Mouse (Mus musculus) limb, embryonic 12.5 days (tissue): ENCODE data around the gene Dhdh. TPM values are rescaled to one million over a fixed set of nuclear protein-coding genes. Genes with fewer than 3 reads are reported as not detected.

Experiments
- ATAC-seq: fragments of 200-750 bp; cut with Nextera tagmentation; 2 replicates; pipeline ENCODE4 v1.8.0; 2017; ENCODE audit warnings: low read depth, moderate TSS enrichment; ENCODE audit not compliant: insufficient number of reproducible peaks, insufficient read depth, low FRiP score, low TSS enrichment
- H3K27ac ChIP-seq: fragments of 300-500 bp; sonication (generic); 2 replicates; pipeline ENCODE4 v1.5.1; 2016; ENCODE audit warnings: mild to moderate bottlenecking, moderate library complexity
- H3K27me3 ChIP-seq: fragments of 300-500 bp; sonication (generic); 2 replicates; pipeline ENCODE4 v1.6.1; 2016; ENCODE audit warnings: mild to moderate bottlenecking, moderate library complexity
- H3K36me3 ChIP-seq: fragments of 300-500 bp; sonication (generic); 2 replicates; pipeline ENCODE4 v1.6.1; 2016; ENCODE audit warnings: mild to moderate bottlenecking, moderate library complexity
- H3K4me1 ChIP-seq: fragments of 300-500 bp; sonication (generic); replicated peaks from 2 replicates; pipeline ENCODE4 v1.6.1; 2016
- H3K4me2 ChIP-seq: fragments of 300-500 bp; sonication (generic); 2 replicates; pipeline ENCODE4 v1.6.1; 2016; ENCODE audit warnings: mild to moderate bottlenecking, moderate library complexity
- H3K4me3 ChIP-seq: fragments of 300-500 bp; sonication (generic); replicated peaks from 2 replicates; pipeline ENCODE4 v1.5.1; 2016; ENCODE audit warnings: mild to moderate bottlenecking
- H3K9ac ChIP-seq: fragments of 300-500 bp; sonication (generic); replicated peaks from 2 replicates; pipeline ENCODE4 v1.6.1; 2016; ENCODE audit warnings: mild to moderate bottlenecking, moderate library complexity
- H3K9me3 ChIP-seq: fragments of 300-500 bp; sonication (generic); 2 replicates; pipeline ENCODE4 v1.6.1; 2016; ENCODE audit warnings: mild to moderate bottlenecking, moderate library complexity
- WGBS: fragments of 180-500 bp; shearing (Covaris S2); methylation state at CpG from one replicate; pipeline ENCODE4 v1.1.7; 2016; 5-methylcytosine and 5-hydroxymethylcytosine counted together
- polyA plus RNA-seq: library from polyadenylated mRNA; unstranded; fragments of >200 nt; fragmentation: Nextera tagmentation; extraction: Ambion mirVana; gene quantifications from 2 replicates; pipeline ENCODE4 v1.2.1, GENCODE M21; 2016

Gene Dhdh
- polyA plus RNA-seq, 1 experiment from 2014 or later = 3.2 TPM

DNA sequence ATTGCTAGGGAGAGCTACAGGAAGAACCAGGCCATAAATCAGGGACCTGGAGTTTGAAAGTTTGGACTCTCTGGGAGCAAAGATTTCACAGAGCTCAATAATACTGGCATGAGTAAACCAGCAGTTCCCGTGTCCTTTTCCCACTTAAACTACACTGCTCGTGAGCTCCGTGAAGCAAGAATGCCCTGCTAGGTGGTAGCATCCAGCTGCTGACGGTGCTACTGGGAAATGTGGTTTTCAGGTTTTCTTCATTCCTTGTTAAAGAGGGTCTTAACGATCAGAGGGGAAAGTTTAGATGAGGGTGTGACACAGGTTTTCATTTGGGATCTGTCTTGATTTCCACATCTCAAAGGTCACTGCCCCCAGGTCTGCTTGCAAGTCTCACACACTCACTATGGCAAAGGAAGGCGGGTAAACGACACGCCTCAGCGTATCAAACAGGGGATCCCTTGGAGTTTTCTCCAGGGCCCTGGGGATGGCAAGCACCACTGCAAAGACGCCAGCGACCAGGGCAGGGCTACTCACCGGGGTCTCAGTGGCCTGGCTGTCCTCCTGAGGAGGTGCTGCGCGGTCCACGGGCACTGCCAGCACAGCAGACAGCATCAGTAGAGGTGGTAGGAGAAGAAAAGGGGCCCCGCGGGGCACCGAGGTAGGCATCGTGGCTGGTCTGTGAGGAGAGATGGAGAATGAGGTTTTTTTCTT lies 20.7 kb upstream of the Dhdh start:
- Histone ChIP-seq H3K9ac (peak overlapping the region; percentile 84), H3K27ac (peak overlapping the region; percentile 92; the same call in 1 of the 2 replicates), H3K27me3 (no peaks in the 10 kb centered on the region), H3K4me1 (peaks cover 17% of the 10 kb centered on the region), H3K9me3 (no peaks in the 10 kb centered on the region), H3K4me3 (peak overlapping the region; percentile 72), H3K4me2 (peak overlapping the region; percentile 99), H3K36me3 (peaks cover 38% of the 10 kb centered on the region)
- 33% methylated on average over 19 of the region's 19 CpGs for WGBS
- peak; percentile 17; the same call in 1 of the 2 replicates for ATAC-seq

DNA sequence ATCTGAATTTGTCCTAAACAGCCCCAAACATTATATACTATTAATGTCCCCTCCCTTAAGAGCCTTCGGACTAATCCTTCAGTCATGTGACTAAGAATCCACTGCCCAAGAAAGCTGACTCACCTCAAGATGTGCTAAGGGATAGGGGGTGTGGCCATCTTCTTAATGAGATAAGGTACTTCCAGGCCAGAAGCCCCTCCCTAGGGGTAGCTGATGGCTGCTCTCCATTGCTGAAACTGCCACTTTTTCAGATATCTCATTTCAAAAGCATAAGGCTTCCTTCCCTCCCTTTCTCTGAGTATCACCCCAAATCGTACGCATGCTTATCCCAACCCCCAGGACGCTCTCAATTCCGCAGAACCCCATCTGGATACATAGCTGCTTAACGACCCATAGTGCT lies 20.0 kb upstream of the Dhdh start:
- Histone ChIP-seq H3K4me1 (peaks cover 17% of the 10 kb centered on the region), H3K9ac (peak overlapping the region; percentile 84; the same call in 1 of the 2 replicates), H3K4me3 (peak overlapping the region; percentile 72), H3K9me3 (no peaks in the 10 kb centered on the region), H3K27me3 (no peaks in the 10 kb centered on the region), H3K4me2 (peak overlapping the region; percentile 99), H3K36me3 (peaks cover 45% of the 10 kb centered on the region), H3K27ac (no peak overlapping the region)
- 80% methylated on average over 6 of the region's 6 CpGs for WGBS
- ATAC-seq = no peak

DNA sequence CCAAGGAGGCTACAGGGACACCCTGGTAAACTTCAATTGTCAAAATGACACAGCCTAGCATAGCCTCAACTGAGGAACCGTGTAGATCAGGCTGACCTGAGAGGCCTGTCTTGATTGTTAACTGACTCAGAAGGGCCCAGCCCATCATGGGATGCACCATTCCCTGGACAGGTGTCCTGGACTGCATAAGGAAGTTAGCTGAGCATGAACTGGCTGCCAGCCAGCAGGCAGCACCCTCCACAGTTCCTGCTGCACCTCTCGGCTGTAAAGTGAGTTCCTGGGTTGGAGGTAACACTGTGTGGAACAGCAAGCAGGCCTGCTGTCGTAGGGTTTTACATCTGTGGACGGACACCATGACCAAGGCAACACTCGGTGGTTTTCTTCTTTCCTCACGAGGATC lies 19.0 kb upstream of the Dhdh start:
- Histone ChIP-seq H3K36me3 (peaks cover 55% of the 10 kb centered on the region), H3K27ac (no peak overlapping the region), H3K9me3 (no peaks in the 10 kb centered on the region), H3K27me3 (no peaks in the 10 kb centered on the region), H3K4me3 (no peak overlapping the region), H3K9ac (no peak overlapping the region), H3K4me2 (no peak overlapping the region), H3K4me1 (peaks cover 17% of the 10 kb centered on the region)
- WGBS = 86% methylated on average over 6 of the region's 6 CpGs
- no peak for ATAC-seq

DNA sequence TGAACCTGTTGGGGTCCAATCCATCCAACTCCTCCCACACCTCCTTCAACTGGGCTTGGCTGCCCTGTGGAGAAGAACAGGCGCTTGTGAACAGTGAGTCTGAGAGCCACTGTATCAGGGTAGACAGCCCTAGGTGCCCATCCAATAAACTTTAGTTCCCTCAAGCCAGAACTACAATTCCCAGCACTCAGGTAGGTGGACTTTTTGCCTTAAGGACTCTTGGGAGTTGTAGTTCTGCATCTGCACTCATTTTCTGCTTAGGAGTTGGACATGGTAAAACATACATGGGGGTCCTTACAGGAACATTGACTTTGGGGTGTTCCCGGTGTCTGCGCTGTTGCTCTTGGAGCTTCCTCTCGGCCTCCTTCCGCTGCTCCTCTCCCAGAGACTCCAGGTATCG lies 9.8 kb upstream of the Dhdh start:
- H3K4me2 ChIP-seq = no peak overlapping the region
- H3K27ac ChIP-seq = no peak overlapping the region
- no peak overlapping the region for H3K4me3 ChIP-seq
- no peaks in the 10 kb centered on the region for H3K4me1 ChIP-seq
- no peak for ATAC-seq
- peaks cover 99% of the 10 kb centered on the region for H3K36me3 ChIP-seq
- H3K9me3 ChIP-seq = no peaks in the 10 kb centered on the region
- H3K9ac ChIP-seq = no peak overlapping the region
- H3K27me3 ChIP-seq = no peaks in the 10 kb centered on the region
- 99% methylated on average over 6 of the region's 6 CpGs for WGBS

DNA sequence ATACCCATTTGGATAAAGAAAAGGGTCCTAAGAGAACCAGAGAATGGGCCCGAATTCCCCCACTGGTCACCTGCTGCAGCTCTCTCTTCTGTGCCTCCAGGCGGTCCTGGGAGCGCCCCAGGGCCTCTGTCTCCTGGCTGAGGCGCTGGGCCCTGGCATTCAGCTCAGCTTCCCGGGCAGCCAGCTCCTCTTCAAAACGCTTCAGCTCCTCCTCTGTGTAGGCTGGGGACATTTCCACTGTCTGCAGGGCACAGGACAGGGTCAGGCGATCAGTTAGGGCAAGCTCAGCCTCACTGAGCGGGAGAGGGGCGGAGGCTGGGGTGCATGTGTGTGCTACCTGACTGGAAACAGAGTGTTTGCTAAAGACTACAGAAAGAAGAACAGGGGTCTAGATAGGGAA lies 5.9 kb upstream of the Dhdh start:
- Histone ChIP-seq H3K36me3 (peaks cover 76% of the 10 kb centered on the region), H3K9ac (no peak overlapping the region), H3K4me3 (no peak overlapping the region), H3K27ac (no peak overlapping the region), H3K4me2 (no peak overlapping the region), H3K4me1 (peaks cover 9% of the 10 kb centered on the region), H3K27me3 (no peaks in the 10 kb centered on the region), H3K9me3 (no peaks in the 10 kb centered on the region)
- 88% methylated on average over 9 of the region's 9 CpGs for WGBS
- no peak for ATAC-seq

DNA sequence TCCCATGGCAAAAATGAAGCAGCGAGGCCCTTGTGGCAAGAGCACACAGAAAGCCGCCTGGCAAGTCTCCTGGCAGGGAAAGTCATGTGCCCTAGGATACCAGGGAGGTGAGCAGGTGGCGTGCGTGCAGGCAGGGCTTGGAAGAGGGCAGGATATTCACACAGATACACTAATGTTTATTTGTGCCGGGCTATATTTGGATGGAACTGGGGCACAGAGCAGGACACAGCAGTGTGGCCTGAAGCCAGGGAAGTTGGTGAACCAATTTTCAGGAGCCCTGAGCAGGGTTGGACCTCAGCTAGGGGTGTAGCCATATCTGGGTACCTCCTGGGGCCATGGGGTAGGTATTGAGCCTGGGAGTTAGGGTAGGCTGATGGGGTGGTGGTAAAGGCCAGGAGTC lies 4.3 kb upstream of the Dhdh start:
- peaks cover 60% of the 10 kb centered on the region for H3K36me3 ChIP-seq

DNA sequence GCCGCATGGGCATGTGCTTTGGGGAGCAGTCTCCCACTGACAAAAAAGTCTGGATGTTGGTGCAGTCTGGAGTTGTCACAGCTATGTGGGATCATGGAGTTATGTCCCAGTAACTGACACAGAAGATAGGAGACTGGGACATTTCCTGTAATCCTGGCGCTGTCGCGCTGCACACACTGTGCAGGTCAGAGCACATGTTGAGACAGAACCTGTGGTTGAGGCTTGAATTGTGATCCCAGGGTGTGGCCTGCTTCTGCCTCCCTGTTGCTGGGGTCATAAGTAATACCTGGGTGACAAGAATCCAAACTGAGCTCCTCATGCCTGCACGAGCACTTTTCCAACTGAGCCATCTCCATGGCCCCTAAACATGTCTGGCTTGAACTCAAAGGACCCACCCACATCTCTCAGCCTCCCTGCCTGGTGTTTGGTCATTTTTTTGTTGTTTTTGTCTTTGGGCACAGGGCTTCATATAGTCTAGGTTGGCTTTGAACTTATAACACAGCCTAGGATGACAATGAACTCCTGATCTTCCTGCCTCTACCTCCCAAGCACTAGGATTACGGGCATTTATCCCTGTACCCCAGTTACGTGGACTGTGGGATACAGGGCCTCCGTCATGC lies 3.7 kb upstream of the Dhdh start:
- 95% methylated on average over 8 of the region's 8 CpGs for WGBS
- H3K9me3 ChIP-seq = no peaks in the 10 kb centered on the region
- no peak overlapping the region for H3K4me3 ChIP-seq
- H3K27me3 ChIP-seq = no peaks in the 10 kb centered on the region
- no peak for ATAC-seq
- H3K4me2 ChIP-seq = no peak overlapping the region
- H3K9ac ChIP-seq = no peak overlapping the region
- peaks cover 54% of the 10 kb centered on the region for H3K36me3 ChIP-seq
- no peak overlapping the region for H3K27ac ChIP-seq
- peaks cover 26% of the 10 kb centered on the region for H3K4me1 ChIP-seq

More for the DNA sequence above, 4.3 kb upstream of the Dhdh start:
- Histone ChIP-seq H3K27ac (no peak overlapping the region), H3K4me1 (peaks cover 20% of the 10 kb centered on the region), H3K27me3 (no peaks in the 10 kb centered on the region), H3K9me3 (no peaks in the 10 kb centered on the region), H3K4me3 (no peak overlapping the region), H3K4me2 (no peak overlapping the region), H3K9ac (no peak overlapping the region)
- ATAC-seq = no peak
- WGBS = 98% methylated on average over 5 of the region's 5 CpGs

DNA sequence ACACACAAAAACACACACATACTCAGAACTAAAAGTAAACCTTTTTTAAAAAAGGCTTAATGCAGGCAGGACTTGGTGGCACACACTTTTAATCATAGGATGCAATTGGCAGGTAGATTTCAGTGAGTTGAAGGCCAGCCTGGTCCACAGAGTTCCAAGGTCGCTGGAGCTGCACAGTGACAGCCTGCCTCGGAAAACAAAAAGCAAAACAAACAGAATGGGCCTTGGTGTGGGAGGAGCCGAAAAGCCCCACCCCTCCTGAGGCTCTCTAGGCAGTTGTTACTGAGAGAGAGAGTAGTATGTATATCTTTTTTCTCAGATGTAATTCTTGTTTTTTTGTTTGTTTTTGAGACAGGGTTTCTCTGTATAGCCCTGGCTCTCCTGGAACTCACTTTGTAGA lies 2.7 kb upstream of the Dhdh start:
- Histone ChIP-seq H3K27ac (0 out of 2 replicates have a peak overlapping the region, but pooled peaks have one; percentile 0), H3K4me1 (peaks cover 27% of the 10 kb centered on the region), H3K9ac (no peak overlapping the region), H3K9me3 (no peaks in the 10 kb centered on the region), H3K4me2 (peak overlapping the region; percentile 6), H3K4me3 (no peak overlapping the region), H3K36me3 (peaks cover 44% of the 10 kb centered on the region), H3K27me3 (no peaks in the 10 kb centered on the region)
- 20% methylated on average over 3 of the region's 3 CpGs for WGBS
- ATAC-seq = no peak

DNA sequence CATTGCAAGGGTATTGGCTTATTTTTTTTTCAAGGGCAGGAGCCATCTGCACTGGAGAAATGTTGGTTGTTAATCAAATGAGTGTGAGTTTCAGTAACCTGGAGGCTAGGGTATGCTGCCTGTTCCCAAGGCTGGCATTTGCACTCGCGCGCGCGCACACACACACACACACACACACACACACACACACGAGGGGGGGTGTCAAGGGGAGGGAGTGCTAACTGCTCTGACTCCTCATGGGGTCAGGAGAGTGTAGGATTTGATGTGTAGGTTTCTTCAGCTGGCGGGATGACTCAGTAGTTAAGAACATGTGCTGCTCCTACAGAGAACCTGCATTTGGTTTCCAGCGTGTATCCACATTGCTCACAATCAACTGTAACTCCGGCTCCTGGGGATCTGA lies 2.2 kb upstream of the Dhdh start:
- Histone ChIP-seq H3K36me3 (peaks cover 40% of the 10 kb centered on the region), H3K9me3 (no peaks in the 10 kb centered on the region), H3K27me3 (no peaks in the 10 kb centered on the region), H3K9ac (no peak overlapping the region), H3K4me2 (peak overlapping the region; percentile 6), H3K4me1 (peaks cover 27% of the 10 kb centered on the region), H3K27ac (0 out of 2 replicates have a peak overlapping the region, but pooled peaks have one; percentile 0), H3K4me3 (no peak overlapping the region)
- 21% methylated on average over 9 of the region's 9 CpGs for WGBS
- ATAC-seq = no peak

DNA sequence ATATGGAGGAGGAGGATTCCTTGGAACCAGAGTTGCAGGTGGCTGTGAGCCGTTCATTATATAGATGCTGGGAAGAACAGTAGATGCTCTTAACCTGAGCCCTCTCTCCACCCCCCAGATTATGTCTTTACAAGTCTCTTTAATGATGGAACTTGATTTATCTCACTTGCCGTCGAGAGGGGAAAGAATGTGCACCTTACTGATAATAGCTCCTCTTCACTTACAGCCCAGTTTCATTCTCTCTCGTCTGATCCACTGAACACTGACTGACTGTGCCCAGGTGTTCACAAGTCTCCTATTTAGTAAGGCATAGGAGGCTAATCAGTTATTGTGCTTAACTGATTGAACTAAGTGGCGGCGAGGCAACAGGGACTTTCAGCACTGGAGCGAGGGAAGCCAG lies 973 bp upstream of the Dhdh start:
- H3K4me1 ChIP-seq = peaks cover 27% of the 10 kb centered on the region
- H3K4me3 ChIP-seq = no peak overlapping the region
- ATAC-seq = no peak
- H3K9ac ChIP-seq = no peak overlapping the region
- peaks cover 27% of the 10 kb centered on the region for H3K36me3 ChIP-seq
- WGBS = 74% methylated on average over 7 of the region's 7 CpGs
- H3K27me3 ChIP-seq = no peaks in the 10 kb centered on the region
- H3K27ac ChIP-seq = no peak overlapping the region
- H3K9me3 ChIP-seq = no peaks in the 10 kb centered on the region
- no peak overlapping the region for H3K4me2 ChIP-seq

DNA sequence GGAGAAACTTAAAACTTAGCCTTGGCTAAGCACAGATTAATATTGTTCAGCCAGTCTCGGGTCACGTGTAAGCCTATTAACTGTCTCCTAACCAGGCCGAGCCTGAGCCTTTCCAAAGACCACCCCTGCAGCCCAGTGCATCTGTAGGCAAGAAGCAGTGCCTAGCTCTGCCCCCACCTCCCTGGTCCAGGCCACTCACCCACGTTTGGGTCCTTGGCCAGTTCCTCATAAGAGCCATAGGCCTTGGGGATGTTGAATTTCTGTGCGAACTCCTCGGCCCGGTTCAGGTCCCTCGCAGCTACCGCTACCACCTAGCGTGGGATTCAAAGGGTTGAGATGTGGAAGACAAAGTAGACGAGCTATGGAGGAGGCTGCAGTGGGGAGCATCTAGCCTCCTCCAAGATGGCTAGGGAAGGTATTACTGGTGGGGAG lies 728 bp downstream of the Dhdh start:
- WGBS = 27% methylated on average over 11 of the region's 11 CpGs
- ATAC-seq = peak; percentile 64; the same call in 1 of the 2 replicates

More for the DNA sequence above, 728 bp downstream of the Dhdh start:
- Histone ChIP-seq H3K9ac (peak overlapping the region; percentile 61; the same call in 1 of the 2 replicates), H3K27ac (peak overlapping the region; percentile 74), H3K4me3 (peak overlapping the region; percentile 44), H3K4me2 (peak overlapping the region; percentile 73), H3K27me3 (no peaks in the 10 kb centered on the region), H3K4me1 (peaks cover 27% of the 10 kb centered on the region), H3K9me3 (no peaks in the 10 kb centered on the region), H3K36me3 (peaks cover 10% of the 10 kb centered on the region)
